Mouse (Mus musculus) ovary, adult 18-20 months (tissue): ENCODE data around the gene Abcb11.

Experiments
- DNase-seq: peaks from one replicate; pipeline ENCODE4 v3.0.0; 2022; ENCODE audit warnings: low spot score, mixed read lengths

Gene Abcb11

DNA sequence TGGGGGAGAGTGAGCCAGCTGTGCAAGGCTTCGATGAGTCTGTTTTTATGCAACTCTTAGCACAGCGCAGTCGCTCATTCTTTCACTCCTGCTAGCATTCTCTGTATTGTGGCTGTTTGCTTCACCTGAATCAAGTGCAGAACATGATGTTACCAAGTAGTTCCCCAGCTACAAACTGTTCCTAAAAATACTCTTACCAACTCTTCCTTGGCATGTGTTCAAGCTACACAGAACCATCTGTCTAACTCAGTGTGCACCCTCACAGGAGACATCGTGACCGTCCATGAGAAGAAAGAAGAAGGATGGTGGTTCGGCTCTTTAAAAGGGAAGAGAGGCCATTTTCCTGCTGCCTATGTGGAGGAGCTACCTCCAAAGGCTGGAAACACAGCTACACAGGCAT lies 153.7 kb downstream of the Abcb11 start:
- DNase-seq, result no peak
